Mouse (Mus musculus): Measurements from ENCODE around the gene Ak3.

The Ak3 gene

GRCm38 (mm10) chr19:28995366-28995765, 52.4 kb downstream of the Ak3 start:
- DNase-seq (ENCODE audit: low spot score), result no peak

GRCm38 (mm10) chr19:28994870-28995269, 52.9 kb downstream of the Ak3 start:
- DNase-seq (ENCODE audit: low spot score), result no peak

GRCm38 (mm10) chr19:28991391-28991790, 56.4 kb downstream of the Ak3 start:
- DNase-seq (ENCODE audit: low spot score), result peak; percentile 29

- peak; percentile 49 for DNase-seq (ENCODE audit: low spot score)
Measured at GRCm38 (mm10) chr19:28990590-28991221, 57.1 kb downstream of the Ak3 start.

GRCm38 (mm10) chr19:28990194-28990589, 57.6 kb downstream of the Ak3 start, which contains the start of gene Cdc37l1:
Gene Cdc37l1 (plus strand): TSS chr19:28990352.
- DNase-seq (ENCODE audit: low spot score), result peak; percentile 96

GRCm38 (mm10) chr19:28989515-28989914, 58.2 kb downstream of the Ak3 start:
- DNase-seq (ENCODE audit: low spot score), result no peak

- DNase-seq (ENCODE audit: low spot score), result no peak
Measured at GRCm38 (mm10) chr19:28982617-28983016, 65.1 kb downstream of the Ak3 start.

GRCm38 (mm10) chr19:28974862-28975611, 72.7 kb downstream of the Ak3 start:
- peak; percentile 68 for DNase-seq (ENCODE audit: low spot score)
